Mouse (Mus musculus): ENCODE measurements at regions not wholly inside any gene's neighbourhood (a gene's known extent, or its start where the extent isn't known, plus 50 kb on each side); places are given as distances from the start of the nearest gene placed in this dataset.
A peak's percentile ranks its signal among the peaks of the same experiment; 100 is the strongest.

GRCm38 (mm10) chr9:71362401-71362800 lies 123.3 kb downstream of the Polr2m start:
- Histone ChIP-seq H3K27me3 (ENCODE audit: control insufficient read depth in 1 of 2, insufficient read depth in 2 of 2, low read length in 2 of 2) (peaks cover 0 to 1% of the 10 kb centered on the region in 2 experiments; a peak in 3 of 4 replicates), H3K9me3 (replicated peaks; ENCODE audit: insufficient read depth, low read length) (no peaks in the 10 kb centered on the region), H3K4me3 (ENCODE audit: control insufficient read depth in 1 of 2, insufficient read depth in 1 of 2, low read depth in 2 of 2, low read length in 2 of 2) (no peak overlapping the region), H3K27ac (ENCODE audit: control insufficient read depth, low read depth, low read length) (no peak overlapping the region), H3K79me2 (ENCODE audit: control insufficient read depth, insufficient read depth, low read length, poor library complexity) (no peaks in the 10 kb centered on the region), H3K4me1 (ENCODE audit: control insufficient read depth in 1 of 2, insufficient read depth in 2 of 2, low read length in 2 of 2) (no peaks in the 10 kb centered on the region), H3K36me3 (ENCODE audit: control insufficient read depth in 1 of 2, insufficient read depth in 2 of 2, low read length in 2 of 2) (no peaks in the 10 kb centered on the region), H3K9ac (ENCODE audit: control insufficient read depth, low read depth, low read length, poor library complexity, severe bottlenecking) (no peak overlapping the region)
- TF ChIP-seq MYB (IDR thresholded peaks at IDR 0.05; ENCODE audit: low read depth, low read length) (no peak), POLR2AphosphoS5 (IDR thresholded peaks at IDR 0.05; ENCODE audit: borderline replicate concordance, low read depth, low read length) (no peak), CTCF (IDR thresholded peaks at IDR 0.05 in 2 of 3, conservative IDR thresholded peaks at IDR 0.05 in 1 of 3; ENCODE audit: control insufficient read depth in 1 of 3, insufficient read depth in 1 of 3, low read depth in 2 of 3, low read length in 3 of 3, poor library complexity in 1 of 3, severe bottlenecking in 1 of 3) (peak; percentile 17 to 36 (median 36); a peak in 5 of 6 replicates), MXI1 (IDR thresholded peaks at IDR 0.05; ENCODE audit: low read depth, low read length) (no peak), RAD21 (IDR thresholded peaks at IDR 0.05; ENCODE audit: low read depth, low read length) (peak; percentile 16)
- DNase-seq (ENCODE audit: low read depth, low spot score): peak; percentile 23

GRCm38 (mm10) chr9:71361961-71362360 lies 123.8 kb downstream of the Polr2m start:
- H3K27ac ChIP-seq (ENCODE audit: control insufficient read depth, low read depth, low read length): no peak overlapping the region
- H3K79me2 ChIP-seq (ENCODE audit: control insufficient read depth, insufficient read depth, low read length, poor library complexity): no peaks in the 10 kb centered on the region
- no peak for DNase-seq (ENCODE audit: low read depth, low spot score)
- no peak overlapping the region for H3K4me3 ChIP-seq (ENCODE audit: control insufficient read depth in 1 of 2, insufficient read depth in 1 of 2, low read depth in 2 of 2, low read length in 2 of 2)
- no peaks in the 10 kb centered on the region for H3K36me3 ChIP-seq (ENCODE audit: control insufficient read depth in 1 of 2, insufficient read depth in 2 of 2, low read length in 2 of 2)
- TF ChIP-seq JUND (IDR thresholded peaks at IDR 0.05; ENCODE audit: low read depth, low read length) (no peak), MAFK (IDR thresholded peaks at IDR 0.05; ENCODE audit: borderline replicate concordance, low read depth, low read length) (no peak), MYC (IDR thresholded peaks at IDR 0.05; ENCODE audit: low read depth, low read length) (no peak), GATA1 (IDR thresholded peaks at IDR 0.05; ENCODE audit: low read depth, low read length) (no peak), MAX (IDR thresholded peaks at IDR 0.05; ENCODE audit: low read length) (no peak), ZKSCAN1 (IDR thresholded peaks at IDR 0.05; ENCODE audit: low read depth, low read length) (no peak), MAZ (IDR thresholded peaks at IDR 0.05; ENCODE audit: low read depth, low read length) (no peak), CHD2 (IDR thresholded peaks at IDR 0.05; ENCODE audit: low read length) (no peak), TAL1 (IDR thresholded peaks at IDR 0.05; ENCODE audit: low read length) (no peak), NRF1 (IDR thresholded peaks at IDR 0.05; ENCODE audit: insufficient read depth, low read depth, low read length, poor library complexity, severe bottlenecking) (no peak), MYB (IDR thresholded peaks at IDR 0.05; ENCODE audit: low read depth, low read length) (no peak), ZC3H11A (IDR thresholded peaks at IDR 0.05; ENCODE audit: low read depth, low read length) (no peak), CHD1 (IDR thresholded peaks at IDR 0.05; ENCODE audit: low read depth, low read length) (no peak), RAD21 (IDR thresholded peaks at IDR 0.05; ENCODE audit: low read depth, low read length) (no peak), SIN3A (IDR thresholded peaks at IDR 0.05; ENCODE audit: low read length) (no peak)
- H3K9me3 ChIP-seq (replicated peaks; ENCODE audit: insufficient read depth, low read length): no peaks in the 10 kb centered on the region
- H3K4me1 ChIP-seq (ENCODE audit: control insufficient read depth in 1 of 2, insufficient read depth in 2 of 2, low read length in 2 of 2): no peaks in the 10 kb centered on the region
- peaks cover 0 to 1% of the 10 kb centered on the region in 2 experiments; a peak in 3 of 4 replicates for H3K27me3 ChIP-seq (ENCODE audit: control insufficient read depth in 1 of 2, insufficient read depth in 2 of 2, low read length in 2 of 2)
- no peak overlapping the region for H3K9ac ChIP-seq (ENCODE audit: control insufficient read depth, low read depth, low read length, poor library complexity, severe bottlenecking)
